In the genomic region with DNA sequence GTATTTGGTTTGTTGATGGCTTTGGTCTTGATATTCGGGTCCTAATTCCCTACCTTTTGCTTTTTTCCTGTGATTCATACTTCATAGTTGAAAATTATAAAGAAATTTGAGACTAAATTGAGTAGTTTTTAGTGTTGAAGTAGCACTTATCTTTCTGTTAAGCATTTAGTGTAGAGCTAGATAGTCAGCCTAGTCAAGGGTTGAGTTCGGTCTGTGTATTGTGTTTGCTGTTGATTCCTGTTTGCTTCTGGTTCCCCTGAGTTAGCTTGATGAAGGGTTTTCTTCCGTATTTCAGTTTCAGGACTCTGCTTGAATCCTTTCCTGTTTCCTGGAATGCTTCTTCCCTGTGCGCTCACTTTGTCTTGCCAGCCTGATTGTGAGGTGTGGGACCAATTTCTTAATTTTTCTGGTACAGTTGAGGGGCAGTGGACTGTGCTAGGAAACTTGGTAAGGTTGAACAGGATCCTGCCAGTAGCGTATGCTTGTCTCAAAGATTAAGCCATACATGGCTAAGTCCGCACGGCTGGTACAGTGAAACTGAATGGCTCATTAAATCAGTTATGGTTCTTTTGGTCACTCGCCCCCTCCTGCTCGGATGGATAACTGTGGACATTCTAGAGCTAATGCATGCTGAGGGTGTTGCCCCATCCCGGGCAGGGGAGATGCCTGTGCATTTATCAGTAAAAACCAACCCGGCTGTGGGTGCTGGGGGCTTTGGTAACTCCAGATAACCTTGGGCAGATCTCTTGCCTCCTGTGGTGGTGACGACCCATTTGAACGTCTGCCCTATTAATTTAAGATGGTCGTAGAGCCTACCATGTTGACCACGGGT, we compare ENCODE assay signal across 17 mouse cellular contexts. TPM values are rescaled to one million over a fixed set of nuclear protein-coding genes. Genes with fewer than 3 reads are reported as not detected.
A peak's percentile ranks its signal among the peaks of the same experiment; 100 is the strongest.
DNase-seq lines count a peak whose midpoint lies in the region; ATAC-seq and TF ChIP-seq lines count a peak whose summit lies in the region.
"Had no signal": no experiment of that assay in that cellular context is flagged by ENCODE, and none has a peak within 500 bp of the region (broad histone marks: within the 10 kb centered on the region; RNA-seq: fewer than 3 reads in every experiment).

No protein-coding gene starts in this region.

- H3K4me3 ChIP-seq in lung, embryonic 15.5 days = no peak overlapping the region
- peak overlapping the region; percentile 8 to 30 for H3K4me3 ChIP-seq in liver, embryonic 14.5 days (ENCODE audit: insufficient read depth in 1 of 2, low read depth in 2 of 2, low read length in 2 of 2)
- no peak overlapping the region for H3K4me3 ChIP-seq in stomach, embryonic 15.5 days (replicated peaks)
- H3K4me3 ChIP-seq: embryonic facial prominence, embryonic 10.5 days; heart, embryonic 15.5 days; hindbrain, embryonic 10.5 days; layer of hippocampus, adult 2 months; left cerebral cortex, adult 2 months; limb, embryonic 13.5 days had no signal

- H3K4me1 ChIP-seq in lung, embryonic 15.5 days = no peaks in the 10 kb centered on the region
- peaks cover 38 to 44% of the 10 kb centered on the region in 2 experiments for H3K4me1 ChIP-seq in liver, embryonic 14.5 days (replicated peaks; ENCODE audit: control insufficient read depth in 2 of 2, insufficient read depth in 2 of 2, low read length in 1 of 2)
- H3K4me1 ChIP-seq in stomach, embryonic 15.5 days = no peaks in the 10 kb centered on the region
- H3K4me1 ChIP-seq: embryonic facial prominence, embryonic 10.5 days; heart, embryonic 15.5 days; hindbrain, embryonic 10.5 days; limb, embryonic 13.5 days had no signal

- H3K27ac ChIP-seq in lung, embryonic 15.5 days = no peak overlapping the region
- peak overlapping the region; percentile 5 for H3K27ac ChIP-seq in liver, embryonic 14.5 days
- no peak overlapping the region for H3K27ac ChIP-seq in stomach, embryonic 15.5 days
- H3K27ac ChIP-seq: embryonic facial prominence, embryonic 10.5 days; heart, embryonic 15.5 days; hindbrain, embryonic 10.5 days; layer of hippocampus, adult 2 months; left cerebral cortex, adult 2 months; limb, embryonic 13.5 days had no signal

- H3K9me3 ChIP-seq in lung, embryonic 15.5 days = no peaks in the 10 kb centered on the region
- H3K9me3 ChIP-seq in liver, embryonic 14.5 days (ENCODE audit: control insufficient read depth, low read length) = peaks cover 3% of the 10 kb centered on the region; the same call in 1 of the 2 replicates
- H3K9me3 ChIP-seq in stomach, embryonic 15.5 days = no peaks in the 10 kb centered on the region

- peak; percentile 71 for TF ChIP-seq EP300 in liver, embryonic 14.5 days (IDR thresholded peaks at IDR 0.05; ENCODE audit: low read depth)

- 79% methylated on average over 15 of the region's 15 CpGs for WGBS in lung, embryonic 15.5 days
- whole genome bisulfite sequencing in liver, embryonic 14.5 days (ENCODE audit: insufficient replicate concordance) = 22% methylated on average over 15 of the region's 15 CpGs
- 83% methylated on average over 15 of the region's 15 CpGs for WGBS in stomach, embryonic 15.5 days

- 0 out of 2 replicates have a peak, but pooled peaks have one; percentile 39 for ATAC-seq in lung, embryonic 15.5 days (ENCODE audit: borderline replicate concordance, extremely low read depth, low FRiP score, low TSS enrichment)
- ATAC-seq in common myeloid progenitor, adult 5-6 weeks (replicated peaks; ENCODE audit: low read depth, poor library complexity, severe bottlenecking) = peak; percentile 72
- peak; percentile 95 for ATAC-seq in liver, embryonic 14.5 days (ENCODE audit: insufficient read depth)
- ATAC-seq in stomach, embryonic 15.5 days (ENCODE audit: insufficient read depth, low FRiP score, low read depth) = peak; percentile 86

- no peak overlapping the region for H3K4me2 ChIP-seq in lung, embryonic 15.5 days
- H3K4me2 ChIP-seq in liver, embryonic 14.5 days (ENCODE audit: low read depth) = peak overlapping the region; percentile 59
- H3K4me2 ChIP-seq in stomach, embryonic 15.5 days = no peak overlapping the region
- H3K4me2 ChIP-seq: heart, embryonic 15.5 days; limb, embryonic 13.5 days had no signal

- no peak overlapping the region for H3K9ac ChIP-seq in lung, embryonic 15.5 days
- peak overlapping the region; percentile 0; the same call in 1 of the 2 replicates for H3K9ac ChIP-seq in liver, embryonic 14.5 days (replicated peaks)
- H3K9ac ChIP-seq in stomach, embryonic 15.5 days = no peak overlapping the region
- H3K9ac ChIP-seq: heart, embryonic 15.5 days; limb, embryonic 13.5 days had no signal

- no peak for DNase-seq in lung, postnatal 4 days
- DNase-seq in liver, embryonic 14.5 days (ENCODE audit: low read depth in 3 of 3, low spot score in 3 of 3) = peak; percentile 55 to 70 (median 63)
- DNase-seq in left cerebral cortex, adult 8-10 months (ENCODE audit: low spot score in 2 of 2) = no peak
- no peak for DNase-seq in gastrocnemius, adult 18-20 months (ENCODE audit: low spot score)
- DNase-seq: adrenal gland, adult 2 months; kidney, adult 18-20 months; lung, postnatal 36 days; midbrain, embryonic 14.5 days had no signal

- H3K36me3 ChIP-seq in lung, embryonic 15.5 days = peaks cover 8% of the 10 kb centered on the region
- no peaks in the 10 kb centered on the region; the same call in 1 of the 2 replicates for H3K36me3 ChIP-seq in liver, embryonic 14.5 days (replicated peaks; ENCODE audit: control insufficient read depth, insufficient read depth, low read depth)
- H3K36me3 ChIP-seq in stomach, embryonic 15.5 days = no peaks in the 10 kb centered on the region

- no peaks in the 10 kb centered on the region for H3K27me3 ChIP-seq in lung, embryonic 15.5 days
- no peaks in the 10 kb centered on the region for H3K27me3 ChIP-seq in liver, embryonic 14.5 days (ENCODE audit: control insufficient read depth, insufficient read depth, low read length)
- H3K27me3 ChIP-seq in stomach, embryonic 15.5 days (replicated peaks) = no peaks in the 10 kb centered on the region
- H3K27me3 ChIP-seq: heart, embryonic 15.5 days; limb, embryonic 13.5 days had no signal

- peak; percentile 12; the same call in 1 of the 2 replicates for TF ChIP-seq CTCF in liver, embryonic 14.5 days (IDR thresholded peaks at IDR 0.05; ENCODE audit: low read depth)

RNA-seq across cellular contexts. Expression of gene Clasp2, which starts 14.8 kb away (rescaled TPM):
- 25.7 and 27.3 TPM in 2 replicates for polyA plus RNA-seq in lung, embryonic 15.5 days (2015; fragmentation: Nextera tagmentation; extraction: Ambion mirVana)
- 42.2 and 50.5 TPM in 2 replicates for total RNA-seq in common myeloid progenitor, adult 5-6 weeks (2017)
- 3.1 and 4.7 TPM in 2 replicates for polyA plus RNA-seq in liver, embryonic 14.5 days (2012; rRNA removed)
- polyA plus RNA-seq in liver, embryonic 14.5 days (2014; fragmentation: Nextera tagmentation; extraction: Ambion mirVana) = 8.8 and 11.6 TPM in 2 replicates
- 24.9 and 25.9 TPM in 2 replicates for polyA plus RNA-seq in stomach, embryonic 15.5 days (2015; fragmentation: Nextera tagmentation; extraction: Ambion mirVana)
- 100 to 1,000 TPM; 201 to 222 (median 210) TPM for total RNA-seq in left cerebral cortex, adult 8-10 months (2022)
- 10 to 100 TPM; 42.9 to 43.1 TPM for total RNA-seq in gastrocnemius, adult 18-20 months (2021)

RNA-seq across cellular contexts. Expression of gene Pdcd6ip, which starts 48.0 kb away (rescaled TPM):
- 69.7 and 75.9 TPM in 2 replicates for polyA plus RNA-seq in lung, embryonic 15.5 days (2015; fragmentation: Nextera tagmentation; extraction: Ambion mirVana)
- 86.0 and 89.7 TPM in 2 replicates for total RNA-seq in common myeloid progenitor, adult 5-6 weeks (2017)
- 16.4 and 23.4 TPM in 2 replicates for polyA plus RNA-seq in liver, embryonic 14.5 days (2012; rRNA removed)
- 29.4 and 35.3 TPM in 2 replicates for polyA plus RNA-seq in liver, embryonic 14.5 days (2014; fragmentation: Nextera tagmentation; extraction: Ambion mirVana)
- 86.1 and 89.8 TPM in 2 replicates for polyA plus RNA-seq in stomach, embryonic 15.5 days (2015; fragmentation: Nextera tagmentation; extraction: Ambion mirVana)
- 10 to 100 TPM; 64.8 to 76.3 (median 66.6) TPM for total RNA-seq in left cerebral cortex, adult 8-10 months (2022)
- 10 to 100 TPM; 35.0 to 46.0 TPM for total RNA-seq in gastrocnemius, adult 18-20 months (2021)

Comparison
In these comparisons a context has a peak if more than half of its experiments do, and no peak if none do; other contexts are left out.
1. ATAC-seq: peak in every context shown above with its lines; median percentile 95 in liver, embryonic 14.5 days; 86 in stomach, embryonic 15.5 days; 72 in common myeloid progenitor, adult 5-6 weeks; 39 in lung, embryonic 15.5 days.
2. H3K4me3 ChIP-seq: peak in liver, embryonic 14.5 days (2 of 2); none in lung, embryonic 15.5 days (single experiment) and stomach, embryonic 15.5 days (single experiment).
3. DNase-seq: peak in liver, embryonic 14.5 days (3 of 3); none in lung, postnatal 4 days (0 of 2), left cerebral cortex, adult 8-10 months (0 of 2) and gastrocnemius, adult 18-20 months (single experiment).